Mouse (Mus musculus) gastrocnemius, postnatal 10 days (tissue): ENCODE data around the gene Catsper1. TPM values are rescaled to one million over a fixed set of nuclear protein-coding genes. Genes with fewer than 3 reads are reported as not detected.

ENCODE experiments used
- total RNA-seq, 2 experiments: library from RNA; stranded (reverse); gene quantifications; 2 replicates each; pipeline ENCODE4 v1.2.3; 2021

Gene Catsper1
- total RNA-seq, 2 experiments from 2014 or later: not detected

Other genes starting within 250 kb of the Catsper1 start
- 10 to 100 TPM; 46.4 to 49.3 TPM for gene Yif1a, start 247.2 kb upstream of the Catsper1 start, total RNA-seq
- gene Cnih2, start 237.2 kb upstream of the Catsper1 start, total RNA-seq: under 1 TPM; 0.75 to 0.90 TPM
- 100 to 1,000 TPM; 119 to 127 TPM for gene Rab1b, start 228.7 kb upstream of the Catsper1 start, total RNA-seq
- gene Klc2, start 217.2 kb upstream of the Catsper1 start, total RNA-seq: 10 to 100 TPM; 27.2 to 28.7 TPM
- gene Pacs1, start 62.6 kb upstream of the Catsper1 start, total RNA-seq: 10 to 100 TPM; 10.3 to 11.1 TPM
- 10 to 100 TPM; 81.9 to 88.6 TPM for gene Sf3b2, start 40.3 kb upstream of the Catsper1 start, total RNA-seq
- gene Gal3st3, start 37.4 kb upstream of the Catsper1 start, total RNA-seq: under 1 TPM; 0.28 to 0.47 TPM
- 1 to 10 TPM; 1.8 to 1.9 TPM for gene Cst6, start 13.8 kb downstream of the Catsper1 start, total RNA-seq
- gene Eif1ad, start 31.0 kb downstream of the Catsper1 start, total RNA-seq: 10 to 100 TPM; 14.0 to 15.6 TPM
- gene Banf1, start 31.4 kb downstream of the Catsper1 start, total RNA-seq: 100 to 1,000 TPM; 128 to 150 TPM
- gene Sart1, start 53.0 kb downstream of the Catsper1 start, total RNA-seq: 10 to 100 TPM; 39.8 to 45.4 TPM
- gene Tsga10ip, start 66.8 kb downstream of the Catsper1 start, total RNA-seq: under 1 TPM in 1 of 2 experiments, not detected in 1; 0.23 TPM
- 100 to 1,000 TPM; 513 to 561 TPM for gene Drap1, start 89.2 kb downstream of the Catsper1 start, total RNA-seq
- gene AI837181, start 89.4 kb downstream of the Catsper1 start, total RNA-seq: 10 to 100 TPM; 47.8 to 50.5 TPM
- gene Fosl1, start 111.8 kb downstream of the Catsper1 start, total RNA-seq: not detected
- 1 to 10 TPM; 8.2 to 9.1 TPM for gene Ccdc85b, start 122.2 kb downstream of the Catsper1 start, total RNA-seq
- 10 to 100 TPM; 53.2 to 54.6 TPM for gene Fibp, start 124.9 kb downstream of the Catsper1 start, total RNA-seq
- gene Ctsw, start 132.8 kb downstream of the Catsper1 start, total RNA-seq: under 1 TPM in 1 of 2 experiments, not detected in 1; 0.50 TPM
- 10 to 100 TPM; 29.9 to 42.9 TPM for gene Efemp2, start 138.2 kb downstream of the Catsper1 start, total RNA-seq
- gene Mus81, start 152.7 kb downstream of the Catsper1 start, total RNA-seq: 10 to 100 TPM; 24.7 to 29.9 TPM
- gene Cfl1, start 154.7 kb downstream of the Catsper1 start, total RNA-seq: 100 to 1,000 TPM; 305 to 378 TPM
- 1 to 10 TPM in 1 of 2 experiments, under 1 TPM in 1; 0.47 to 1.4 TPM for gene 1700020D05Rik, start 168.0 kb downstream of the Catsper1 start, total RNA-seq
- gene Snx32, start 174.8 kb downstream of the Catsper1 start, total RNA-seq: 1 to 10 TPM; 5.1 to 7.2 TPM
- gene Ovol1, start 224.9 kb downstream of the Catsper1 start, total RNA-seq: not detected
- gene Ap5b1, start 232.3 kb downstream of the Catsper1 start, total RNA-seq: 1 to 10 TPM; 1.6 to 2.7 TPM